Mouse (Mus musculus): ENCODE results near the gene Cracr2a. TPM values are rescaled to one million over a fixed set of nuclear protein-coding genes. Genes with fewer than 3 reads are reported as not detected.

Cracr2a gene
- total and polyA plus RNA-seq, 2 experiments: 0.07 to 0.09 TPM

DNA sequence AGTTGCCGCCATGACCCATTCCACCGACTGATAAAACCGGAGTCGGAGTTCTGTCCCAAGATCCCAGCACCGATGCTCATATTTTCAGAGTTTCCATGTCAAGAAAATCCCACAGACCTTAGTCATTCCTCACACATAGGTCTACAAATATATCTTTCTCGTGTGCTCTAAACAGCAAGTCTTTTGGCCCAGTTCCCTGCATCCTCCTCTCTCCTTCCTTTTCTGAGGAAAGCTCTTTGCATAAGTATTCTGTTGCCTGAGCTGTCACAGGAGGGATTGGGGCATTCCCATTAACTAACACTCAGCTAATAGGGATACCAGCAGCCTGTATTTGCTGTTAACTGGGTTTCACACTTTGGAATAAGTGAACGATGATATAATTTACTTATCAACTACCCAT is 102.1 kb downstream of the Cracr2a start:
- H3K27ac ChIP-seq (replicated peaks; ENCODE audit: insufficient read depth, low read depth, low read length): no peak overlapping the region
- WGBS: 69% methylated on average over 7 of the region's 7 CpGs

DNA sequence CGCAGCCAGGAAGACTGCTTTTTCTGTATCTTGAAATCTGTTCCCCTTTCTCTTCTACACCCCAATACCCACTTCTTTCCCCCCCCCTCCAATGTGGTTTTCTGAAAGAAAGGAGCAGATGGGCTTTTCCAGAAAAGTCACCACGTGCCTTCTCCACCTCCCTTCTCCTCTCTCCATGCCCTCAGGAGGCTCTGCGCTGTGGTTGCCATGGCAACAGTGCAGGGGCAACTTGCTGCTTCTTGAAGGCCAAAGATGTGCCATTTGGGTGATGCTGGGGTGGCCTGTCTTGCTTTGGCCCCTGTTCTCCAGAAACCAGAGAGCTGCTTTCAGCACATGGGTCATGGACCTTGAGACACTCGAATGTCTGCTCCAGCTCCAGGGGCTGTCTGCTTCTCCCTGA is 108.2 kb downstream of the Cracr2a start:
- Histone ChIP-seq H3K27ac (replicated peaks; ENCODE audit: insufficient read depth, low read depth, low read length) (no peak overlapping the region), H3K36me3 (ENCODE audit: control insufficient read depth, insufficient read depth, low read length) (no peaks in the 10 kb centered on the region), H3K4me3 (ENCODE audit: insufficient read depth, low read depth, low read length) (no peak overlapping the region), H3K9ac (ENCODE audit: low read depth, low read length) (no peak overlapping the region), H3K4me1 (ENCODE audit: control insufficient read depth, insufficient read depth, low read length) (no peaks in the 10 kb centered on the region), H3K27me3 (ENCODE audit: control insufficient read depth, insufficient read depth, low read length) (no peaks in the 10 kb centered on the region), H3K79me2 (ENCODE audit: control insufficient read depth, insufficient read depth, low read length) (no peaks in the 10 kb centered on the region)
- no peak for DNase-seq (ENCODE audit: extremely low read depth, low read depth, low spot score)
- TF ChIP-seq CTCF (IDR thresholded peaks at IDR 0.05; ENCODE audit: low read depth, low read length) (no peak), POLR2A (IDR thresholded peaks at IDR 0.05; ENCODE audit: extremely low read depth, insufficient read depth, low read length) (no peak)
- 78% methylated on average over 4 of the region's 4 CpGs for WGBS

More for the DNA sequence above, 102.1 kb downstream of the Cracr2a start:
- no peak for TF ChIP-seq POLR2A (IDR thresholded peaks at IDR 0.05; ENCODE audit: extremely low read depth, insufficient read depth, low read length)
- TF ChIP-seq CTCF (IDR thresholded peaks at IDR 0.05; ENCODE audit: low read depth, low read length): no peak
- Histone ChIP-seq H3K79me2 (ENCODE audit: control insufficient read depth, insufficient read depth, low read length) (no peaks in the 10 kb centered on the region), H3K36me3 (ENCODE audit: control insufficient read depth, insufficient read depth, low read length) (no peaks in the 10 kb centered on the region), H3K4me1 (ENCODE audit: control insufficient read depth, insufficient read depth, low read length) (no peaks in the 10 kb centered on the region), H3K9ac (ENCODE audit: low read depth, low read length) (no peak overlapping the region), H3K4me3 (ENCODE audit: insufficient read depth, low read depth, low read length) (no peak overlapping the region), H3K27me3 (ENCODE audit: control insufficient read depth, insufficient read depth, low read length) (no peaks in the 10 kb centered on the region)
- no peak for DNase-seq (ENCODE audit: extremely low read depth, low read depth, low spot score)

DNA sequence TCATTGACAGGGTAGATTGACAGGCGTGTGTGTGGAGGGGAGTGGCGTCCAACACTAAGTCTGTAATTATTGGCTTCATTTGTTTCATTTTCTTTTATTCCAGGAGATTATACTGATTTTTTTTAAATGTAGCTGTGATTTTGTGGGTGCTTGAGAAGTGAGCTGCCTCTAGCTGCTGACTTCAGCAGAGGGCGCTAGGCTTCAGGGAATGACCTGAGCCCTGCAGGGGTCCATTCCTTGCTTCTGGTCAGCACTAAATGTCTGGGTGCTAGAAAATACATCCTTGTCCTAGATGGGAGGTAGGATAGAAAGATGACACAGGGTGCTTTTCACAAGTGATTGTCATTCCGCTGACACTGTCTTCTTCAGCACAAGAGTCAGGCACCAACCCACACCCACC is 108.9 kb downstream of the Cracr2a start:
- no peaks in the 10 kb centered on the region for H3K36me3 ChIP-seq (ENCODE audit: control insufficient read depth, insufficient read depth, low read length)
- no peak overlapping the region for H3K27ac ChIP-seq (replicated peaks; ENCODE audit: insufficient read depth, low read depth, low read length)
- TF ChIP-seq POLR2A (IDR thresholded peaks at IDR 0.05; ENCODE audit: extremely low read depth, insufficient read depth, low read length) (no peak), CTCF (IDR thresholded peaks at IDR 0.05; ENCODE audit: low read depth, low read length) (no peak)
- no peaks in the 10 kb centered on the region for H3K27me3 ChIP-seq (ENCODE audit: control insufficient read depth, insufficient read depth, low read length)
- H3K4me1 ChIP-seq (ENCODE audit: control insufficient read depth, insufficient read depth, low read length): no peaks in the 10 kb centered on the region
- H3K79me2 ChIP-seq (ENCODE audit: control insufficient read depth, insufficient read depth, low read length): no peaks in the 10 kb centered on the region
- WGBS: 93% methylated on average over 4 of the region's 4 CpGs
- DNase-seq (ENCODE audit: extremely low read depth, low read depth, low spot score): no peak
- H3K9ac ChIP-seq (ENCODE audit: low read depth, low read length): no peak overlapping the region
- no peak overlapping the region for H3K4me3 ChIP-seq (ENCODE audit: insufficient read depth, low read depth, low read length)

DNA sequence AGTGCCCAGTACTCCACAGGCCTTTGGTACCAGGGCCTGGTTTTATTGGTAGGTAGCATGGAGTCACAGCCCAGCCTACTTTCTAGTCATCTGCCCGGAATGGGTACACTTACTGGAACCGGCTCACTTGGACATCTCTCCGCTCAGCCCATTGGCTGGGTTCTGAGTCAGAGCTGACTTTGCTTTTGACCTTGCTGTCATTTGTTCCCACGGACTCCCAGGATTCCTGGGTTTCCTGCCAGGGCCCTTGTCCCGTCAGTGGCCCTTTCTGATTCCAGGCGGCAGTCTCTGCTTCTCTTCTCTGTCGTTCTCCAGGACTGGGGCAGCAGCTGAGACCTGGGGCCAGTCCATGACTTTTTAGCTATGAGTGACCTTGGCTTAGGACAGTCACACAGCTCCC is 110.9 kb downstream of the Cracr2a start:
- no peaks in the 10 kb centered on the region for H3K27me3 ChIP-seq (ENCODE audit: control insufficient read depth, insufficient read depth, low read length)
- H3K79me2 ChIP-seq (ENCODE audit: control insufficient read depth, insufficient read depth, low read length): no peaks in the 10 kb centered on the region
- no peak overlapping the region for H3K27ac ChIP-seq (replicated peaks; ENCODE audit: insufficient read depth, low read depth, low read length)
- no peak for DNase-seq (ENCODE audit: extremely low read depth, low read depth, low spot score)
- no peak overlapping the region for H3K9ac ChIP-seq (ENCODE audit: low read depth, low read length)
- no peak overlapping the region for H3K4me3 ChIP-seq (ENCODE audit: insufficient read depth, low read depth, low read length)
- H3K4me1 ChIP-seq (ENCODE audit: control insufficient read depth, insufficient read depth, low read length): no peaks in the 10 kb centered on the region
- WGBS: 76% methylated on average over 7 of the region's 7 CpGs
- H3K36me3 ChIP-seq (ENCODE audit: control insufficient read depth, insufficient read depth, low read length): no peaks in the 10 kb centered on the region
- TF ChIP-seq POLR2A (IDR thresholded peaks at IDR 0.05; ENCODE audit: extremely low read depth, insufficient read depth, low read length) (no peak), CTCF (IDR thresholded peaks at IDR 0.05; ENCODE audit: low read depth, low read length) (no peak)

DNA sequence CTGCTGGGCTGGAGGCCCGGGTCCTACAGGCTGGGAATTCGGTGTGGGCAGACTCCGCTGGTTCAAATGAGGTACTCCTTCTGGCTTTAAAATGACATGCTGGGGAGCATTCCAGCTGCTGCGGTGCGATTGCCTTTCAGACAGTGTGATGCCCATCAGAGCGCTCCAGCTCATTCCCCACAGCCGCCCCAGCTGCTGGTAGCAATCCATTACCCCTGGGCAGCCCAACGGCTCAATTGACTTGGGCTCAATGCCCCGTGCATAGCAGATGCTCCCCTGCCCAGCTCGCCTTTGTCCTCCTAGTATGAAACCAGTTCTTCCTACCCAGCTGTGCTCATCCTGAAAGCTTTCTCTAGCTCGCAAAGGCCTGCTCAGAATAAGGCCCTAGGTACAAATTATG is 115.7 kb downstream of the Cracr2a start:
- no peak for TF ChIP-seq CTCF (IDR thresholded peaks at IDR 0.05; ENCODE audit: low read depth, low read length)
- no peak for TF ChIP-seq POLR2A (IDR thresholded peaks at IDR 0.05; ENCODE audit: extremely low read depth, insufficient read depth, low read length)
- no peaks in the 10 kb centered on the region for H3K4me1 ChIP-seq (ENCODE audit: control insufficient read depth, insufficient read depth, low read length)
- H3K36me3 ChIP-seq (ENCODE audit: control insufficient read depth, insufficient read depth, low read length): no peaks in the 10 kb centered on the region
- H3K4me3 ChIP-seq (ENCODE audit: insufficient read depth, low read depth, low read length): no peak overlapping the region
- no peak overlapping the region for H3K9ac ChIP-seq (ENCODE audit: low read depth, low read length)
- H3K79me2 ChIP-seq (ENCODE audit: control insufficient read depth, insufficient read depth, low read length): no peaks in the 10 kb centered on the region
- H3K27ac ChIP-seq (replicated peaks; ENCODE audit: insufficient read depth, low read depth, low read length): no peak overlapping the region
- WGBS: 87% methylated on average over 11 of the region's 11 CpGs
- no peak for DNase-seq (ENCODE audit: extremely low read depth, low read depth, low spot score)
- no peaks in the 10 kb centered on the region for H3K27me3 ChIP-seq (ENCODE audit: control insufficient read depth, insufficient read depth, low read length)

DNA sequence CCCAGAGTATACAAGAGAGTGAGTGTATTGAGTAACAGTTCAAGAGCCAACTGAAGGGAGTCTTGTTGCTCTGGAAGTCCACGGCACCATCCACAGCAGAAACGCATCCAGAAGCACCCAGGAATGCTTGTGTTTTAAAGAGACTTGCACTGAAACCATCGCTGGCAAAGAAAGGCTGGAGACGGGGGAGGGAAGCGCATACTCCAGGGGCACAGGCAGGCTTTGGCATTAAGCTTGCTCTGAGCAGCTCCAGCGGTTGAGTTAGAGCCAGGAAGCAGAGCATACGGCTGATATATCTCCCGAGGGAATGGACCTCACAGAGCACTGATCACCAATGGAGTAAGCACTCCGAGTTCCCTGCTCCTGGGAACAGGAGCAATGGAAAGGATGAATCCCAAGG is 117.2 kb downstream of the Cracr2a start:
- Histone ChIP-seq H3K27ac (replicated peaks; ENCODE audit: insufficient read depth, low read depth, low read length) (no peak overlapping the region), H3K79me2 (ENCODE audit: control insufficient read depth, insufficient read depth, low read length) (no peaks in the 10 kb centered on the region), H3K4me1 (ENCODE audit: control insufficient read depth, insufficient read depth, low read length) (no peaks in the 10 kb centered on the region), H3K9ac (ENCODE audit: low read depth, low read length) (no peak overlapping the region), H3K27me3 (ENCODE audit: control insufficient read depth, insufficient read depth, low read length) (no peaks in the 10 kb centered on the region), H3K4me3 (ENCODE audit: insufficient read depth, low read depth, low read length) (no peak overlapping the region), H3K36me3 (ENCODE audit: control insufficient read depth, insufficient read depth, low read length) (no peaks in the 10 kb centered on the region)
- 81% methylated on average over 9 of the region's 9 CpGs for WGBS
- no peak for DNase-seq (ENCODE audit: extremely low read depth, low read depth, low spot score)
- TF ChIP-seq CTCF (IDR thresholded peaks at IDR 0.05; ENCODE audit: low read depth, low read length): no peak
- no peak for TF ChIP-seq POLR2A (IDR thresholded peaks at IDR 0.05; ENCODE audit: extremely low read depth, insufficient read depth, low read length)
